Mouse (Mus musculus) intestine, postnatal 0 days (tissue): Measurements from ENCODE around the gene Wipi2. TPM values are rescaled to one million over a fixed set of nuclear protein-coding genes. Genes with fewer than 3 reads are reported as not detected.

Experiments used
- ATAC-seq: fragments of 200-750 bp; cut with Nextera tagmentation; 2 replicates; pipeline ENCODE4 v1.8.0; 2017; ENCODE audit warnings: mild to moderate bottlenecking, moderate TSS enrichment, moderate library complexity
- H3K27ac ChIP-seq: fragments of 300-500 bp; sonication (generic); 2 replicates; pipeline ENCODE4 v1.5.1; 2014; ENCODE audit warnings: mild to moderate bottlenecking, low read depth, low read length, moderate library complexity
- H3K27me3 ChIP-seq: fragments of 300-500 bp; sonication (generic); replicated peaks from 2 replicates; pipeline ENCODE4 v1.6.1; 2014; ENCODE audit warnings: low read length, mixed read lengths; ENCODE audit not compliant: control insufficient read depth, insufficient read depth
- H3K36me3 ChIP-seq: fragments of 300-500 bp; sonication (generic); 2 replicates; pipeline ENCODE4 v1.6.1; 2014; ENCODE audit warnings: mild to moderate bottlenecking, moderate library complexity; ENCODE audit not compliant: control insufficient read depth, insufficient read depth
- H3K4me1 ChIP-seq: fragments of 300-500 bp; sonication (generic); replicated peaks from 2 replicates; pipeline ENCODE4 v1.6.1; 2014; ENCODE audit warnings: antibody characterized with exemption, low read length, mixed read lengths; ENCODE audit not compliant: control insufficient read depth, insufficient read depth
- H3K4me2 ChIP-seq: fragments of 300-500 bp; sonication (generic); replicated peaks from 2 replicates; pipeline ENCODE4 v1.6.1; 2014; ENCODE audit warnings: low read depth, mild to moderate bottlenecking, moderate library complexity
- H3K4me3 ChIP-seq: fragments of 300-500 bp; sonication (generic); 2 replicates; pipeline ENCODE4 v1.5.1; 2014; ENCODE audit warnings: low read depth, low read length
- H3K9ac ChIP-seq: fragments of 300-500 bp; sonication (generic); 2 replicates; pipeline ENCODE4 v1.6.1; 2014; ENCODE audit warnings: mild to moderate bottlenecking, low read depth, low read length
- H3K9me3 ChIP-seq: fragments of 300-500 bp; sonication (generic); 2 replicates; pipeline ENCODE4 v1.6.1; 2016; ENCODE audit warnings: mixed run types; ENCODE audit not compliant: control insufficient read depth
- CTCF ChIP-seq: sonication (generic); IDR thresholded peaks from 2 replicates; pipeline ENCODE4 v1.5.1; 2016; ENCODE audit warnings: low read depth, mild to moderate bottlenecking, control low read depth, antibody characterized with exemption, moderate library complexity
- WGBS: fragments of 180-500 bp; shearing (Covaris S2); extraction: QIAGEN DNeasy Blood & Tissue Kit; methylation state at CpG from one replicate; pipeline ENCODE4 v1.1.7; 2014; 5-methylcytosine and 5-hydroxymethylcytosine counted together
- polyA plus RNA-seq: library from polyadenylated mRNA; unstranded; fragments of >200 nt; fragmentation: Nextera tagmentation; extraction: Ambion mirVana; gene quantifications from 2 replicates; pipeline ENCODE4 v1.2.1, GENCODE M21; 2015

Gene Wipi2
- polyA plus RNA-seq, 1 experiment from 2014 or later = 25.5 TPM

GRCm38 (mm10) chr5:142623080-142623479 lies 4.4 kb upstream of the Wipi2 start:
- Histone ChIP-seq H3K4me1 (no peaks in the 10 kb centered on the region), H3K27me3 (no peaks in the 10 kb centered on the region), H3K36me3 (no peaks in the 10 kb centered on the region), H3K4me3 (no peak overlapping the region), H3K4me2 (no peak overlapping the region), H3K9ac (no peak overlapping the region), H3K9me3 (no peaks in the 10 kb centered on the region), H3K27ac (no peak overlapping the region)
- peak; percentile 27; the same call in 1 of the 2 replicates for TF ChIP-seq CTCF
- 86% methylated on average over 7 of the region's 7 CpGs for WGBS
- ATAC-seq = no peak

GRCm38 (mm10) chr5:142628726-142629662 lies 1.5 kb downstream of the Wipi2 start:
- no peaks in the 10 kb centered on the region for H3K27me3 ChIP-seq
- H3K36me3 ChIP-seq = peaks cover 5% of the 10 kb centered on the region; the same call in 1 of the 2 replicates
- peak overlapping the region; percentile 90 for H3K4me3 ChIP-seq
- TF ChIP-seq CTCF = no peak; the same call in 1 of the 2 replicates
- peak overlapping the region; percentile 95 for H3K4me2 ChIP-seq
- H3K4me1 ChIP-seq = peaks cover 6% of the 10 kb centered on the region; the same call in 1 of the 2 replicates
- H3K9ac ChIP-seq = peak overlapping the region; percentile 84
- H3K9me3 ChIP-seq = no peaks in the 10 kb centered on the region
- under 1% methylated on average over 67 of the region's 69 CpGs for WGBS
- peak overlapping the region; percentile 83 for H3K27ac ChIP-seq
- ATAC-seq = peak; percentile 97

DNA sequence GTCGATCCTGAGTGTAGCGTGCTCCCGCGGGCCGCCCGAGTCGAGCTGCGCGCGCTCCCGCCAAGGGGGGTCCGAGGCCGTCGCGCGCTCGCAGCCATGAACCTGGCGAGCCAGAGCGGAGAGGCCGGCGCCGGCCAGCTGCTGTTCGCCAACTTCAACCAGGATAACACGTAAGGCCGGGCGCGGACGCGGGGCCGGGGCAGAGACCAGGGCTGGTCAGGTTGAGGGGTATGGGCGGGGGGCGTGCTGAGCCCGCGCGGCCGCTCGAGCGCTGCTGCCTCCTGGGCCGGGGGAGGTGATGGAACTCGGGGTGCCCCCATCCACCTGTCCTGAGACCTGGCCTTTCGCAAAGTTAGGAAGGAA lies 2.1 kb downstream of the Wipi2 start:
- Histone ChIP-seq H3K4me2 (peak overlapping the region; percentile 95), H3K27ac (peak overlapping the region; percentile 83), H3K9ac (peak overlapping the region; percentile 84), H3K36me3 (peaks cover 10% of the 10 kb centered on the region; the same call in 1 of the 2 replicates), H3K4me3 (peak overlapping the region; percentile 90), H3K4me1 (peaks cover 6% of the 10 kb centered on the region; the same call in 1 of the 2 replicates), H3K27me3 (no peaks in the 10 kb centered on the region), H3K9me3 (no peaks in the 10 kb centered on the region)
- no peak for TF ChIP-seq CTCF
- ATAC-seq = no peak; the same call in 1 of the 2 replicates
- under 1% methylated on average over 41 of the region's 41 CpGs for whole genome bisulfite sequencing

- no peak for ATAC-seq
- Histone ChIP-seq H3K9me3 (no peaks in the 10 kb centered on the region), H3K4me1 (peaks cover 6% of the 10 kb centered on the region; the same call in 1 of the 2 replicates), H3K36me3 (peaks cover 10% of the 10 kb centered on the region; the same call in 1 of the 2 replicates), H3K4me2 (peak overlapping the region; percentile 95), H3K27me3 (no peaks in the 10 kb centered on the region), H3K27ac (peak overlapping the region; percentile 83; the same call in 1 of the 2 replicates), H3K9ac (peak overlapping the region; percentile 84), H3K4me3 (peak overlapping the region; percentile 90)
- TF ChIP-seq CTCF = no peak
- 6% methylated on average over 6 of the region's 6 CpGs for WGBS
These were observed 2.7 kb downstream of the Wipi2 start for GRCm38 (mm10) chr5:142630224-142630623.

- Histone ChIP-seq H3K4me2 (no peak overlapping the region), H3K4me3 (no peak overlapping the region), H3K9ac (no peak overlapping the region), H3K27me3 (no peaks in the 10 kb centered on the region), H3K36me3 (peaks cover 41% of the 10 kb centered on the region; the same call in 1 of the 2 replicates), H3K9me3 (no peaks in the 10 kb centered on the region), H3K4me1 (no peaks in the 10 kb centered on the region), H3K27ac (no peak overlapping the region)
- no peak for TF ChIP-seq CTCF
- WGBS = 87% methylated on average over 5 of the region's 5 CpGs
- ATAC-seq = no peak
These were observed 10.3 kb downstream of the Wipi2 start for GRCm38 (mm10) chr5:142637823-142638222.

- ATAC-seq = peak; percentile 71
These were observed 12.6 kb downstream of the Wipi2 start for GRCm38 (mm10) chr5:142640088-142640487.

More at GRCm38 (mm10) chr5:142640088-142640487, 12.6 kb downstream of the Wipi2 start:
- Histone ChIP-seq H3K4me2 (0 out of 2 replicates have a peak overlapping the region, but pooled peaks have one; percentile 30), H3K9ac (no peak overlapping the region), H3K27ac (no peak overlapping the region), H3K36me3 (peaks cover 44% of the 10 kb centered on the region; the same call in 1 of the 2 replicates), H3K4me1 (no peaks in the 10 kb centered on the region), H3K9me3 (no peaks in the 10 kb centered on the region), H3K27me3 (no peaks in the 10 kb centered on the region), H3K4me3 (no peak overlapping the region)
- WGBS = 62% methylated on average over 5 of the region's 5 CpGs
- no peak for TF ChIP-seq CTCF
